Mouse (Mus musculus) CH12F3 (cell line): Measurements from ENCODE around the gene 4921539E11Rik.

Experiments
- in situ Hi-C: fragments of 300-500 bp; cut with MboI; formaldehyde crosslinking; loops from 2 replicates; pipeline ENCODE4 v1.14.3; 2020; ENCODE audit warnings: low sequenced_read_pairs

4921539E11Rik gene

DNA sequence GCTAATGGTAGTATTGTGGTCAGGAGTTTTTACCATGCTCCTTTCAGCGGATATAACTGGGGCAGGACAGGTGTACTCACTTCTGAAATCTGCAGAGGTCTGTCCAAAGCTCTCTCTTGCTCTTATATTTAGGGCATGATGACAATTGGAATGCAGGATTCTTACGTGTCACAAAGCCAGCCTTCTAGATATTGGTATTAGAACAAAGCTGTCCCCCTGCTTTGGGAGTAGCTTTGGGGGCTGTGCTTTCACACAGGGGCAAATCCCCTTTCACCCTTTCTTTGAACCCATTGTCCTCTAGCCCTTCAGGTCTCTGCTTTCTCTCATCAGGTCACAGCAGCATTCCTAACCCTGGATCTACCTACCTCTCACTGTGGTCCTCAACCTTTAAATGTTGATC lies at the start of gene 4921539E11Rik:
Gene 4921539E11Rik (minus strand): TSS at position 101 of the 400 bp plus-strand sequence.
- in situ Hi-C loops = no loop called here

DNA sequence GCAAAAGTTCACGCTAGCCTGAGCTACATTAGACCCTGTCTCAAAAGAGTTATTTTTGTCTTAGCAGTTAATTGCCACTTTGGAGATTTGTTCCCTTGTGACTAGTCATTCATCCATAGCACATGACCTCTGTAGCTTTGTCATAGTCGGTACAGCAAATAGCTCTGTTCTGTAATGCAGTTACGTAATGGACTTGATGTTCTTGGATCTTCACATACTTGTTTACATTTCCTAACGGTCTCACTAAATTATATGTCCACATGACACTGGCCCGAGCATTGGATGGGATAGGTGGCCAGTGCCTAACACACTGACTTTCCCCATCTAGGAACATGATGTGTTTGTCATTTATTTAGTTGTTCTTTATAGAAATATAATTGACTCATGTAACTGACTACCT lies 44.5 kb upstream of the 4921539E11Rik start:
- in situ Hi-C loops = loop anchor here (25.0 kb wide), 1 partner anchor 848 kb away; no protein-coding TSS in a partner anchor

DNA sequence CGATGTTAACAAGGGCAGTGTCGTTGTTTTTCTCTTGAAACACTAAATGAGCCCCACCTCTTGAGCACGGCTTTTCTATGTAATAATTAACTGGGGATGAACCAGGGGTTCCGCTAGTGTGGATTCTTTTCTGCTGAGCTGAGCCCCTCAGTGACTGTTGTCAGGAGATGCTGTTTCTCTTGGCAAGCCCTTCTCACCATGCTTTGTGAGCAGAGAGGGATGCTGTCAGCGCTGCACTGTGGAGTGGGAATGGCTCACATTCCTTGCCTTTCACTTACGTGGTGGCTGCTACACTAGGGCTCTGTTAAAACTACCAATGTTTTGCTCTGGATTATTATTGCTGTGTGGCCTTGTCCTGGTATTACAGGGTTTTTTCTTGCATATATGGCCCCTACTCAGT lies 38.7 kb upstream of the 4921539E11Rik start:
- in situ Hi-C loops = loop anchor here (25.0 kb wide), 1 partner anchor 842 kb away; no protein-coding TSS in a partner anchor

DNA sequence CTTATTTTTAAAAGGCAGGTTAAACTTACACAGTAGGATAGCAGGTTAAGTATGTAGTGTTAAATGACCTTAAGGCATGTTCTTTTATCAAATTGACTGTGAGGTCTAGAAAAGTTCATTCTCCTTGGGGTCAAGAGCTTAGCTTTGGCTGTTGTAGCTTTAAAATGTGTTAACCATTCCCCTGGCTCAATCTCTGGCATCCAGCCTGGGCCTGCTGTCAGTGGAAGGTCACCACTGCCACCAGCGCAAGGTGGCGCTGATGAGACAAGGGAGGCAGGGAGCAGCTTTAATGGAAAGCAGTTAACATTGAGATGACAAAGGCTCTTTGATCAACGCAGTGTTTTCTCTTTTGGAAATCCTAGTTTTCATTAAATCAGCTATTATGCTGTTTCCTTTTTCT lies 36.3 kb upstream of the 4921539E11Rik start:
- in situ Hi-C loops = loop anchor here (25.0 kb wide), 1 partner anchor 840 kb away; no protein-coding TSS in a partner anchor

DNA sequence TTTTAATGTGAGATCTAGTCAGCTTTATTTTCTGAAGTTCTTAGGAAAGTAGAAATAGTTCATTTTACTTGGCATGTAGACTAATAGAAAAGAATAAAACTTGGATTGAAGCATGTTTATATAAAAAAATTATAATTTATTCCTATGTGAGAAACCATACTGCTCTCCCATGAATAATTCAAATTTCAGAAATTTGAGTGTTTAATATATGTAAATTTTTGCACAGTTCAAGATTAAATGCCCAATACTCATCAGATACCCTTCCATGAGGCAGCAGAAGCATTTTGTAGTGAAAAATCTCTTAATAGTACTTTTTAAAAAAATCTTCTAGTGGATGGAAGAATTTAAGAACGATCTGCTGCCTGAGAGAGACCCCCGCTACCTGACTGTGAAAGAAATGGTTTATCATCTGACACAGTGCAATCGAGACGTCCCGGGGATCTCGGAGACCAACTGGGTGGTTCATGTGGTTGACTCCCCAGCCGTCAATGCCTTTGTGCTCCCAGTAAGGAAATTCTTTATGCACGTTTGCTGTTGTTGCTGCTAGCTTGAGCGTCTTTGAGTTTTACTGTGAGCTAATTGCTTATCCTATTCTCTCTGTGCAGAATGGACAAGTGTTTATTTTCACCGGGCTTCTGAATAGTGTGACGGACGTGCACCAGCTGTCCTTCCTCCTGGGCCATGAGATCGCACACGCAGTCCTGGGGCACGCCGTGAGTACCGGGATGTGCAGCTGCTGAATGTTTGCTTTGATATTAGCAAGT lies 34.2 kb upstream of the 4921539E11Rik start:
- in situ Hi-C loops = loop anchor here (25.0 kb wide), 1 partner anchor 838 kb away; no protein-coding TSS in a partner anchor

DNA sequence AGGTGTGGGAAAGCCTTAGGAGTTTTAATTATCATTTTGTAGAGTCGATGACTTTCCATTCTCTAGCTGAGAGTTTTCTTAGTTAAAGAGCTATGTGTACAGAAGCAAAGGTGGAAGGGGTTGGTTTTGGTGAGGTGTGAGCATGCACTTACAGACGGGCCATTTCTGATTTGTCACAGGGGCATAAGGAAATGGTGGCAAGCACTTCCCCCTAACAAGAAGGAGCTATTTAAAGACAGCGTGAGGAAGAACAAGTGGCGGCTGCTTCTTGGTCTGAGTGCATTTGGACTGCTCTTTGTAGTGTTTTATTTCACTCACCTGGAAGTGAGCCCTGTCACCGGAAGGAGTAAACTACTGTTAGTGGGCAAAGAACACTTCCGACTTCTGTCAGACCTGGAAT lies 30.8 kb upstream of the 4921539E11Rik start:
- in situ Hi-C loops = no loop called here

DNA sequence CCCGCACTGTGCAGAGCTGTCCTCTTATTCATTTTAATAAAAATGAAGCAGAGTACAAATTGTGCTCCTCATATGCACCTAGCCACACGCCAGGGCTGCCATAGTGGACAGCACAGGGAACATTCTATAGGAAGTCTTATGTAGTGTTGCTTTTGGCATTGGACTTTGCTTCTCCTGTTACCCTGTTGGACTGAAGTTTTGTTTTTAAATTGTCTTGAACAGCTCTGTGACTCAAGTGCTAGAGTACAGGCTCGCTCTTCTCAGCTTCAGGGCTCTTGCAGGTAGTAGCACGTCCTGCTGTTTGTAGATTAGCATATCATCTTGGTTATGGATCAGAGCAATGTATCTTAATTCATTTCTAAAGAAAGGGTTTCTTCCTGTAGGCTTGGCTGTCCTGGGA lies 25.2 kb upstream of the 4921539E11Rik start:
- in situ Hi-C loops = no loop called here

DNA sequence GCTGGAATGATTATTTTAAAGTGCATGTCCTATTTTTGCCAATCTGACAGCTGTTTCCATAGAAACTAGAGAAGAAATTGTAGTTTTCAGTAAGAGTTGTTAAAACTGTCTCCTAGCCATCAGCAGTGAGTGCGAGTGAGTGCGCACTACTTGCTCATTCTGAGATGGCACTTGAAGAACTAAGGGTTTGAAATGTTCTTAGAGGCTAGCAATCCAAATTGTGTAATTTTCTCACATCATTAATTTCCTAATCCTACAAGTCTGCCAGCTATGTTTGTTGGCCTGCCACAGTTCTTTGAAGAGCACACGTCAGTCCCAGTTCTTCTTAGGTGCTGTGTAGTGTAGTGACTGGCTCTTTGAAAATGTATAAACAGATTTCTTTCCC lies 23.9 kb upstream of the 4921539E11Rik start:
- in situ Hi-C loops = no loop called here

DNA sequence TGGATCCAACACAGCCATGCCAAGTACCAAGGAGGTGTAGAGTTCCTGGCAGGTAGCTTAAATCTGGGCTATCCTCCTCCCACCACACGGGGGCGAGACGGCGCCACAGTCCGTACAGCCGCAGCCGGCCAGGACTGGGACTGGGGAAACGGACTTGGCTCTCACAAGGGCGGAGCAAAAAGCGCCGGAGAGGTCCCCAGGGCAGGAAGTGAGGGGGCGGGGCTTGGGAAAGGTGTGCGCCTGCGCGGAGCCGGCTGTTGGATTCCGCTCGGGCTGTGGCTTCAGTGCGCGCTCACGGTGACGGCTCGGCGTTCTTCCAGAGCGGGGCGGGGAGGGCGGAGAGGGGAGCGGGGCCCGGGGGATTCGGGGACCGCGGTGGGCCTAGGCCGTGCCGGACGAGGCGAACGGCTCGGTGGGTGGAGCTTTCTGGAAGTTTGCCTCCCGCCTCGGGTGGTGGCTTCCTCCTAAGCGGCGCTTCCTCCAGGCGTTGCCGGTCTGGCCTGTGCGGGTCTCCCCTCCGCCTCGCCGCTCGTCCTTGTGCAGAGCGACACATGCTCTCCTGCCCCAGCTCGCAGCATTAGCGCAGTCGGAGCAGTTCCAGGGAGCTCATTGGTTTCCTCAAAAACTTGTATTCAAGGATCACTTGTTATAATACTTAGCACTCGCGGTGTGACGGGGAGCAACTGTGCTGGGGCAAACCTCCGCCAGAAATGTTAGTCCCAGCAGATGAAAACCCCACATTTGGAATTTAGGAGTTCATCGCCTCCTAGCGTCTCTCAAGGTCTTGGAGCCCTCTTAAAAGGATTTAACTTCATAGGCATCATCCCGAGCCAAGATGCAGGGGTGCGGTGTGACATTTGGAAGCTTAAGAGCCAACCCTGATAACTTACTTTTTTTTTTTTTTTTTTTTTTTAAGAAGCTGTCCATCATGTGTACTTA lies 23.2 kb upstream of the 4921539E11Rik start, which contains the start of gene Oma1:
Gene Oma1 (plus strand): TSS at position 226 of the 939 bp plus-strand sequence.
- in situ Hi-C loops = no loop called here

DNA sequence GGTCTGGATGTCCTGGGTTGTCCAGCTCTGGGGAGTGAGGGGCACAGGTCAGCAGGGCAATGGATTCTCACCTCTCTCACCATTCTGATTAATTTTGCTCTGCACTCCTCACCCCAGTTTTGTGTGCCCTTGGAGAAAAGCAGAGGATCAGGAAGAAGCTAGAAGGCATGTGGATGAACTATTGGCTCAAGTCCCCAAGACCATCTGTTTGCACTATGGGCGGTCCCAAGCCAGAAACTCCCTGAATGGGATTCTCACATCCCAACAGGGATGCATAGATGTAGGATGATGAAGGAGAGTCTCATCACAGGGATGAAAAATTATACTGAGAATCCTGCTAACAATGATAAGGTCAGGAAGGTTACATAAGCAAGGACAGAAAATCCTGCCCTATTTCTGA lies 13.2 kb upstream of the 4921539E11Rik start:
- in situ Hi-C loops = no loop called here

DNA sequence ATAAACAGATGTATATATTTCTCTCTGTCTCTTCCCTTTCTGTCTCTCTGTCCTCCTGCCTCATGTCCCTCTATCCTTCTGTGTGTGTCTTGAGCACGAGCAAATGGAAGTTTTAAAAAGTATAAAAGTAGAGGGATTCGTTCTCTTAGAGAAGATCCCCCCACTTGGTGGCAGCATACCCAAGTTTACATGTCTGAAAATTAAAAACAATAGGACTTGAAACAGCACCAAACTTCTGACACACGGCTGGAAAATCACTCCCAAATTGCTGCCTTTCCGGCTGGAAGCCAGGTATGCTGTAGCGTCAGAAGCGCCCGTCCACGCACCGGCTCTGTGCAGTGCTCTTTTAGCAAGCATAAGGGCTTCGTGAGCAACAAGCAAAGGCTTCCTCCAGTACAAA lies 8.7 kb upstream of the 4921539E11Rik start:
- in situ Hi-C loops = no loop called here

DNA sequence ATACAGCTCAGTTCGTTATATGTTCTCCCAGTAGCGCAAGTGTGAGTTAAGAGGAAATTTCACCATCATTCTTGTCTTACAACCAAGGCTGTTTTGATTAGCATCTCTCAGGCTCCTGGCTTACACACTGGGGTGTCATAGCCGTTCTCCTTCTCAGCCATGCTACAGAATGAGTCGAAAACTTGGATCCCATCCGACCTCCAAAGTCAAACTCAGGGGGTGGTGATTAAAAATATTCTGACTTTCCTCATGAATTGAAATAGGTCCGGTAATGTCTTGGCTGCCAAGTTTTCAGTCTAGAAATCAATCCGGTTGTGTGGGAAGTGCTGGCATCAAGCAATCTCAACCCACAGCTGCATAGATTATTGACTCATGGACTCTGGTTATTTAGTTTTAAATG lies 2.3 kb downstream of the 4921539E11Rik start:
- in situ Hi-C loops = no loop called here

DNA sequence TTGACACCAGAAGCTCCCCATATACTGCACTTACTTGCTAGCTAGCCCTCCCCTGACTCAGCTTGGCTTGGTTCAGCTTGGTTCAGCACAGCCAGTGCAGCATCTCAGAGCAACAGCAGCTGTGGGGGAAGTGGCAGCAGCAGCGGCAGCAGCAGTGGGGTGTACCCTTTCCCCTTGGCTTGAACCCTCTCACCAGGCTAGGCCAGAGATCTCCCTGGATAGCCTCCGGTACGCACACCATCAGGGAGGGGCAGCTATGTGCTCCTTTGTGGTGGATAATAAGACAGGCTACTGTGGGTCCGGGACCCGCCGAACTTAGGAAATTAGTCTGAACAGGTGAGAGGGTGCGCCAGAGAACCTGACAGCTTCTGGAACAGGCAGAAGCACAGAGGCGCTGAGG lies 17.6 kb downstream of the 4921539E11Rik start:
- in situ Hi-C loops = no loop called here

DNA sequence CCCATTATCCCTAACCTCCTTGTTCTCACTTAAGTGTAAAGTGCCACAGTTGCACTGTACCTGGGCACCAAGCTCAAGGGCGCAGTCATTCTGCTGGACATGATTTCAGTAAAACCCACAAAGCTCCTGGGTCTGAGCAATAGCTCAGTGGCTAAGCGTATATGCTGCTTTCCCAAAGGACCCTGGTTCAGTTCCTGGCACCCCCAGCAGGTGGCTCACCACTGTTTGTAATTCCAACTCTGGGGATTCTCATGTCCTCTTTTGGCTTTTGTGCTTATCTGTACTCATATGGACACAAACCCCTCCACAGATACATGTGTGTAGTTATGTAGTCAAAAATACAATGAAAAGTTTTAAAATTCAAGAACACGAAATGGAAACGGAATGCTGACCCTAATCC lies 21.3 kb downstream of the 4921539E11Rik start:
- in situ Hi-C loops = no loop called here

DNA sequence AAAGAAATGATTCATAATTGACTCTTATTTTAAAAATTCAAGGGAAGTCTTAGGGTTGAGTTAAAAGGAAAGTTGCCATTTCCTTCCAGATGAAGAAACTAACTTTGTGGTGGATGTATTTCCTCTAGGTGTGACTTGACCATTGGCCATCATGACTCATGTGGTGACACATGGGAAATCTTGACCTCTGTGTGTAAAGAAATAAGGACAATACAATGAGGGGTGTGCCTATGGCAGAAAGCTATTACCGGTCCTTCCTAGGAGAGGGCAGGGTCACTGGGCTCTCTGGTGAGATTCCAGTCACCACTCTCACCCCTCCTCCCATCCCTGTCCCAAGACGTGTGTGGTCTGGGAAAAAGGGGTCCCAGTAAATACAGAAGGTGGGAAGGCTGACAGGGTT lies 25.5 kb downstream of the 4921539E11Rik start:
- in situ Hi-C loops = no loop called here

DNA sequence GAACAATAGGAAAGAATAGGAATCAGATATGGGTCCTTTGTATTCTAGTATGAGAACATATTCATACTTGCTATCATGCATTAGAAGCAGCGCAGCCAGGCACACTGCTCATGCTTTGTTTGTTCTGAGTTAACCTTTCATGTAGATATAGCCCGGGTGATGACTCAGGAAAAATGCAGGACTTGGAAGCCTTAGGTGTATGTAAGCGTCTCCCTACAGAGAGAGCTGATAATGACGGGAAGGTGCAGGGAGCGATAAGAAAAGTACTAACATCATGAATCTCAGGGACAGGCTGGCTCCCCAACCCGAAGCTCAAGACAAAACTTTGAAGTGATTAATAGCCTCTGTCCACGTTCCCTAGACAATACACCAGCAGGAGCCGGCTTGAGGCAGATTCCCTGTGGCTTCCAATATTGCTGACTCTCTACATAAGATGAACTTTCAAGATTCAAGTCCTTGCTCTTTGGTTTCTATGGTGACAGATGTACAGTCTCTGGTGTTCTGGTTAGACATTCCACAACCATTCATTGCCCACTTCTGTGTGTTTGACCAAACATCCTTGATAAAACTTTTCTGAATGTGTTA lies 26.8 kb downstream of the 4921539E11Rik start:
- in situ Hi-C loops = no loop called here

DNA sequence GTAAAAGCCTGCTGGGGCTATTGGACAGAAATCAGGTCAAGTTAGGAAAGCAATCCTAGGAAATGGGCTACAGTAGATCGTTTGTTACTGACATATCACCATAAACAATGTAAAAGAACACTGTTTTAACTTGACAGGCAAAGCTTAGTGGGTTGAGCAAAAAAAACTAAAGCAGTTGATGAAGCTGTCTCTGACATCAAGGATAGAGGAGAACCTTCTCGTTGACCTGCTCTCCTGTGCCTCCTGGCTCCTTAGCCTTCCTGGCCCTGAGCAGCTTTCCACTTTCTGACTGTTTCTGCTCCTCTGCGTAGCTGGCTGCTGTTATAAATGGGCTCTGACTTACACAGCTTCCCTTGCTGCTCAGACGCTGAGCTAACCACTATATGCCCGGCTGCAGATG lies 27.3 kb downstream of the 4921539E11Rik start:
- in situ Hi-C loops = no loop called here

DNA sequence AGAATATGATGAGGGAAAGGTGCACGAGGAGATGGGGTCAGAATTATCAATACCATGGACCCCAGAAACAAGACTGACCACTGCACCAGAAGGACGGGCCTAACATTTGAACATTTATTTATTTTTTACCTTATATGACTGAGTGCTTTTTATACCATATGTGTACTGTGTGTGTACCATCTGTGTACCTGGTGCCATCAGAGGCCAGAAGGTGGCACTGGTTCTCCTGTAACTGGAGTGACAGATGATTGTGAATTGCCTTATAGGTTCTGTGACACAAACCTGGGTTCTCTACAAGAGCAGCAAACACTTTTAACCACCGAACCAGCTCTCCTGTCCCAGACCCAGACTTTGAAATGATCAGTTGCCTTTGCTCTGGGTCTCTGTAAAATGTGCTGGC lies 31.8 kb downstream of the 4921539E11Rik start:
- in situ Hi-C loops = no loop called here

DNA sequence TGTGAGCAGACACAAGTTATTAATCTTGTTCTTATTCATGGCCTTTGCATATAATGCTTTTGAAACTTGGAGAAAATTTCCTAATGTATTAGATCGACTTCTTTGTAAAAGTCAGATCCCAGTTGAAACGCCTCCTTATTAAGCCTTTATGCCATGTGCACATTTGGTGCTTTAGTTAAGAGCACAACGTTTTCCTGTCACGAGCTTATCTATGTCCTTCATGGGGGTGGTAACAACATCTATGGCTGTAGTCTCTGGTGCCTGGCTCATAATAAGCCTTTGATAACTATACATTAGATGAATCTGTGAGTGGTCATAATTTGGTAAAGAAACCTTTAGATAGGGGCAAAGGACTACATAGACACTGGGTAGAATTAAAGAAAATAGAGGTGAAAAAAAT lies 36.8 kb downstream of the 4921539E11Rik start:
- in situ Hi-C loops = no loop called here

DNA sequence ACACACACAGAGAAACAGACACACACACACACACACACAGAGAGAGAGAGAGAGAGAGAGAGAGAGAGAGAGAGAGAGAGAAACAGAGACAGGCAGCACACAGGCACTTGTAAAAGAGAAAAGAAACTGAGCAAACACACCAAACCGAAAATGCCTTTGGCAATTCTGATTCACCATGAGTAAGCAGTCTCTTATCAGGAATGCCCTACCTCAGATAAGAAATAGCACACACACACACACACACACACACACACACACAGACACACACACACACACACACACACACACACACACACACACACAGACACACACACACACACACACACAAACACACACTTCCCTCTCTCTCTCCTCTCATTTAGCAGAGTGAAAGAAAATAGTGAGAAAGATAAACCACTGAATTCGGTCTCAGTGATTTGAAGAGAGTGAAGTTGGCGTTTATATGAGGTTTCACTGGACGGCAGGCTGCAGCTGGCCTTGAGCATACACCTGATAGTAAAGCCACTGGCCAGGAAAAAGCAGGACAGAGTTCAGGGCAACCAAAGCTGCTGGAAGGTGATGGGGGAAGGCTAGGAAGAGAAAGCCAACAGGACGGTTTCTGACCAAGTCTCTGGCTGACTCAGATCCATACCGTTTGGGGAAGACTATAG lies 41.1 kb downstream of the 4921539E11Rik start:
- in situ Hi-C loops = no loop called here

DNA sequence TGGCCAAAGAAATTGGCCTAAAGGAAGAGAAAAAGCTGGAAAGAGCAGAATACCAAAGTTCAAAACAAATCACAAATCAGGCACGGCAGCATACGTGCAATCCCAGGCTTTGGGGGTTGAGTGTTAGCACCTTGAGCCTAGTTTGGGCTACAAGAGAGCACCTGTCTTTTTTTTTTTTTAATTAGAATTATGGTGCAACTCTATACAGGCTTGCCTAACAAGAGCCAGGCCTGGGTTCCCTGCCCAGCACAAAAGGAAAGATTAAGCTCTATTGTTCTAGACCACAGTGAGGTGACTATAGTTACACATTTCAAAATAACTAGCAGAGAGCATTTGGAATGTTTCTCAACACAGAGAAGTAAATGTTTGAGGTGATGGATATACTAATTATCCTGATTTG lies 42.9 kb downstream of the 4921539E11Rik start:
- in situ Hi-C loops = no loop called here
